Mouse (Mus musculus) heart, postnatal 0 days (tissue): ENCODE measurements around the gene Pex16. TPM values are rescaled to one million over a fixed set of nuclear protein-coding genes. Genes with fewer than 3 reads are reported as not detected.

Experiments used
- ATAC-seq: fragments of 200-750 bp; cut with Nextera tagmentation; 2 replicates; pipeline ENCODE4 v1.8.0; 2017; ENCODE audit warnings: low read depth, moderate number of reproducible peaks, moderate library complexity; ENCODE audit not compliant: insufficient read depth
- DNase-seq: peaks from one replicate; pipeline ENCODE4 v3.0.0-alpha.2; 2016; ENCODE audit warnings: low spot score
- H3K27ac ChIP-seq: fragments of 300-500 bp; sonication (generic); 2 replicates; pipeline ENCODE4 v1.5.1; 2014; ENCODE audit warnings: low read depth, mild to moderate bottlenecking
- H3K27me3 ChIP-seq: fragments of 300-500 bp; sonication (generic); 2 replicates; pipeline ENCODE4 v1.6.1; 2014; ENCODE audit warnings: low read length, mixed read lengths; ENCODE audit not compliant: control insufficient read depth, insufficient read depth
- H3K36me3 ChIP-seq: fragments of 300-500 bp; sonication (generic); replicated peaks from 2 replicates; pipeline ENCODE4 v1.6.1; 2014; ENCODE audit warnings: low read length, mixed read lengths; ENCODE audit not compliant: control insufficient read depth, insufficient read depth
- H3K4me1 ChIP-seq: fragments of 300-500 bp; sonication (generic); 2 replicates; pipeline ENCODE4 v1.6.1; 2014; ENCODE audit warnings: antibody characterized with exemption; ENCODE audit not compliant: control insufficient read depth, insufficient read depth
- H3K4me2 ChIP-seq: fragments of 300-500 bp; sonication (generic); 2 replicates; pipeline ENCODE4 v1.6.1; 2014; ENCODE audit warnings: low read depth, mild to moderate bottlenecking, low read length, moderate library complexity
- H3K4me3 ChIP-seq: fragments of 300-500 bp; sonication (generic); 2 replicates; pipeline ENCODE4 v1.5.1; 2014; ENCODE audit warnings: low read depth, low read length
- H3K9ac ChIP-seq: fragments of 300-500 bp; sonication (generic); replicated peaks from 2 replicates; pipeline ENCODE4 v1.6.1; 2014; ENCODE audit warnings: low read depth, low read length, mixed read lengths
- H3K9me3 ChIP-seq: fragments of 300-500 bp; sonication (generic); replicated peaks from 2 replicates; pipeline ENCODE4 v1.6.1; 2016; ENCODE audit warnings: low read length; ENCODE audit not compliant: control insufficient read depth
- CTCF ChIP-seq: IDR thresholded peaks from 2 replicates; pipeline ENCODE4 v1.5.1; 2016; ENCODE audit warnings: antibody characterized with exemption, control low read depth, low read depth
- EP300 ChIP-seq: IDR thresholded peaks from 2 replicates; pipeline ENCODE4 v1.6.1; 2016; ENCODE audit warnings: antibody characterized with exemption, low read depth
- WGBS: fragments of 180-500 bp; shearing (Covaris S2); extraction: QIAGEN DNeasy Blood & Tissue Kit; methylation state at CpG from one replicate; pipeline ENCODE4 v1.1.7; 2014; 5-methylcytosine and 5-hydroxymethylcytosine counted together
- polyA plus RNA-seq: library from polyadenylated mRNA; unstranded; fragments of >200 nt; fragmentation: Nextera tagmentation; extraction: Ambion mirVana; gene quantifications from 2 replicates; pipeline ENCODE4 v1.2.1, GENCODE M21; 2015
- total RNA-seq: library from RNA; depleted of rRNA; stranded (reverse); fragments of >200 nt; gene quantifications from 2 replicates; pipeline ENCODE4 v1.2.3, GENCODE M21; 2014; ENCODE audit warnings: low replicate concordance

Gene Pex16
- total and polyA plus RNA-seq, 2 experiments from 2014 or later = 14.1 to 27.7 TPM

- Histone ChIP-seq H3K27me3 (no peaks in the 10 kb centered on the region), H3K9ac (no peak overlapping the region), H3K4me1 (peaks cover 2% of the 10 kb centered on the region; the same call in 1 of the 2 replicates), H3K4me3 (no peak overlapping the region), H3K9me3 (no peaks in the 10 kb centered on the region), H3K27ac (no peak overlapping the region), H3K4me2 (no peak overlapping the region), H3K36me3 (peaks cover 61% of the 10 kb centered on the region)
- no peak for ATAC-seq
- 82% methylated on average over 5 of the region's 5 CpGs for WGBS
- no peak for DNase-seq
- TF ChIP-seq CTCF = no peak
- TF ChIP-seq EP300 = no peak
These were observed 6.7 kb downstream of the Pex16 start for GRCm38 (mm10) chr2:92381161-92381560.

- Histone ChIP-seq H3K4me3 (no peak within 1 kb of the TSS), H3K27me3 (no peaks in the 10 kb centered on the region), H3K4me2 (no peak within 1 kb of the TSS), H3K4me1 (no peaks in the 10 kb centered on the region), H3K27ac (no peak within 1 kb of the TSS), H3K36me3 (peaks cover 60% of the 10 kb centered on the region), H3K9me3 (no peaks in the 10 kb centered on the region), H3K9ac (no peak within 1 kb of the TSS)
- ATAC-seq (no peak), DNase-seq (no peak)
- TF ChIP-seq CTCF = no peak
- TF ChIP-seq EP300 = no peak
- 80% methylated on average over 5 of the region's 5 CpGs for WGBS
These were observed 7.6 kb downstream of the Pex16 start, which contains the start of gene 1700029I15Rik for GRCm38 (mm10) chr2:92381901-92382588. 1700029I15Rik (plus strand) TSS chr2:92382538.

GRCm38 (mm10) chr2:92382759-92383158 is 8.3 kb downstream of the Pex16 start:
- H3K27me3 ChIP-seq = no peaks in the 10 kb centered on the region
- DNase-seq (no peak), ATAC-seq (no peak)
- no peaks in the 10 kb centered on the region for H3K9me3 ChIP-seq
- H3K9ac ChIP-seq = no peak overlapping the region
- no peak overlapping the region for H3K27ac ChIP-seq
- TF ChIP-seq CTCF (no peak), EP300 (no peak)
- H3K4me3 ChIP-seq = no peak overlapping the region
- no peaks in the 10 kb centered on the region for H3K4me1 ChIP-seq
- peaks cover 53% of the 10 kb centered on the region for H3K36me3 ChIP-seq
- WGBS = 77% methylated on average over 4 of the region's 4 CpGs
- no peak overlapping the region for H3K4me2 ChIP-seq

GRCm38 (mm10) chr2:92384101-92384500 is 9.6 kb downstream of the Pex16 start:
- Histone ChIP-seq H3K4me2 (no peak overlapping the region), H3K36me3 (peaks cover 40% of the 10 kb centered on the region)
- 66% methylated on average over 4 of the region's 4 CpGs for WGBS

GRCm38 (mm10) chr2:92385113-92386051 is 10.9 kb downstream of the Pex16 start:
- Histone ChIP-seq H3K9me3 (no peaks in the 10 kb centered on the region), H3K27me3 (peaks cover 17% of the 10 kb centered on the region), H3K27ac (no peak overlapping the region), H3K36me3 (peaks cover 28% of the 10 kb centered on the region), H3K4me3 (no peak overlapping the region), H3K4me2 (no peak overlapping the region), H3K9ac (no peak overlapping the region), H3K4me1 (peaks cover 10% of the 10 kb centered on the region)
- ATAC-seq = no peak
- 70% methylated on average over 22 of the region's 22 CpGs for WGBS
- no peak for DNase-seq
- TF ChIP-seq EP300 = no peak
- TF ChIP-seq CTCF = no peak

More at GRCm38 (mm10) chr2:92384101-92384500, 9.6 kb downstream of the Pex16 start:
- DNase-seq (no peak), ATAC-seq (no peak)
- 0 out of 2 replicates have a peak, but pooled peaks cover 4% of the 10 kb centered on the region for H3K27me3 ChIP-seq
- H3K9me3 ChIP-seq = no peaks in the 10 kb centered on the region
- H3K4me3 ChIP-seq = no peak overlapping the region
- no peak overlapping the region for H3K27ac ChIP-seq
- TF ChIP-seq CTCF = no peak
- no peak for TF ChIP-seq EP300
- peaks cover 4% of the 10 kb centered on the region; the same call in 1 of the 2 replicates for H3K4me1 ChIP-seq
- no peak overlapping the region for H3K9ac ChIP-seq
